Comparison of ENCODE assay signal across 9 mouse cellular contexts in genomic region chr2:132497412-132498135, GRCm38 (mm10).
DNase-seq lines count a peak whose midpoint lies in the region; ATAC-seq and TF ChIP-seq lines count a peak whose summit lies in the region.
"Had no signal": no experiment of that assay in that cellular context is flagged by ENCODE, and none has a peak within 500 bp of the region (broad histone marks: within the 10 kb centered on the region; RNA-seq: fewer than 3 reads in every experiment).

No protein-coding gene starts in this region.

- no peak overlapping the region for H3K27ac ChIP-seq in embryonic facial prominence, embryonic 11.5 days (replicated peaks; ENCODE audit: low read depth, low read length)
- H3K27ac ChIP-seq in embryonic facial prominence, embryonic 10.5 days (replicated peaks), result no peak overlapping the region
- no peak overlapping the region for H3K27ac ChIP-seq in lung, embryonic 16.5 days (ENCODE audit: low read length)
- H3K27ac ChIP-seq in embryonic fibroblast, embryonic 13.5 days (ENCODE audit: insufficient read depth, low read length), result peak overlapping the region; percentile 98
- no peak overlapping the region for H3K27ac ChIP-seq in midbrain, postnatal 0 days (ENCODE audit: low read depth, low read length)
- no peak overlapping the region for H3K27ac ChIP-seq in cerebellum, adult 2 months (ENCODE audit: insufficient read depth, low read length)
- H3K27ac ChIP-seq: kidney, embryonic 15.5 days had no signal

- no peak overlapping the region for H3K4me3 ChIP-seq in embryonic facial prominence, embryonic 11.5 days (ENCODE audit: low read depth, low read length)
- no peak overlapping the region for H3K4me3 ChIP-seq in embryonic facial prominence, embryonic 10.5 days
- H3K4me3 ChIP-seq in lung, embryonic 16.5 days (ENCODE audit: low read length), result no peak overlapping the region
- no peak overlapping the region for H3K4me3 ChIP-seq in lung, adult 2 months (replicated peaks; ENCODE audit: extremely low read depth, low read depth, low read length)
- no peak overlapping the region for H3K4me3 ChIP-seq in embryonic fibroblast, embryonic 13.5 days (ENCODE audit: insufficient read depth, low read length)
- H3K4me3 ChIP-seq in midbrain, postnatal 0 days (ENCODE audit: low read depth, low read length), result no peak overlapping the region
- H3K4me3 ChIP-seq in cerebellum, adult 2 months (replicated peaks; ENCODE audit: insufficient read depth, low read depth, low read length), result no peak overlapping the region
- H3K4me3 ChIP-seq: kidney, embryonic 15.5 days had no signal

- DNase-seq in embryonic facial prominence, embryonic 11.5 days (ENCODE audit: low spot score), result peak; percentile 49
- DNase-seq in embryonic facial prominence, embryonic 10.5 days (ENCODE audit: low spot score), result no peak
- DNase-seq in lung, adult 2 months, result no peak
- DNase-seq in midbrain, postnatal 0 days (ENCODE audit: low spot score), result peak; percentile 78
- DNase-seq in frontal cortex, postnatal 25 days (ENCODE audit: low spot score in 2 of 2), result no peak
- DNase-seq in cerebellum, adult 2 months, result no peak

- no peak overlapping the region for H3K9ac ChIP-seq in embryonic facial prominence, embryonic 11.5 days (replicated peaks; ENCODE audit: low read length)
- no peak overlapping the region for H3K9ac ChIP-seq in lung, embryonic 16.5 days (ENCODE audit: low read length)
- H3K9ac ChIP-seq in midbrain, postnatal 0 days (replicated peaks; ENCODE audit: low read length, poor library complexity, severe bottlenecking), result no peak overlapping the region
- H3K9ac ChIP-seq: kidney, embryonic 15.5 days had no signal

- 0 out of 2 replicates have a peak, but pooled peaks have one; percentile 59 for ATAC-seq in embryonic facial prominence, embryonic 11.5 days (replicated peaks; ENCODE audit: insufficient number of reproducible peaks, low FRiP score, low TSS enrichment, low read depth)
- 0 out of 2 replicates have a peak, but pooled peaks have one; percentile 41 for ATAC-seq in lung, embryonic 16.5 days (ENCODE audit: low read depth)
- peak; percentile 84 for ATAC-seq in midbrain, postnatal 0 days (ENCODE audit: low FRiP score)

- no peak for TF ChIP-seq CTCF in lung, adult 2 months (IDR thresholded peaks at IDR 0.05; ENCODE audit: insufficient read depth, low read length)
- TF ChIP-seq CTCF in embryonic fibroblast, embryonic 13.5 days (IDR thresholded peaks at IDR 0.05; ENCODE audit: borderline replicate concordance, insufficient read depth, low read length), result no peak
- TF ChIP-seq CTCF in midbrain, postnatal 0 days (IDR thresholded peaks at IDR 0.05), result peak; percentile 87
- no peak for TF ChIP-seq CTCF in cerebellum, adult 2 months (IDR thresholded peaks at IDR 0.05; ENCODE audit: borderline replicate concordance, insufficient read depth, low read depth, low read length)

- no peak overlapping the region for H3K4me2 ChIP-seq in embryonic facial prominence, embryonic 11.5 days (ENCODE audit: low read depth, low read length)
- H3K4me2 ChIP-seq in lung, embryonic 16.5 days (ENCODE audit: low read depth, low read length), result no peak overlapping the region
- H3K4me2 ChIP-seq in midbrain, postnatal 0 days (ENCODE audit: low read depth, low read length, poor library complexity, severe bottlenecking), result no peak overlapping the region
- H3K4me2 ChIP-seq: kidney, embryonic 15.5 days had no signal

- H3K4me1 ChIP-seq in embryonic facial prominence, embryonic 11.5 days (ENCODE audit: control insufficient read depth, insufficient read depth, low read length), result no peaks in the 10 kb centered on the region
- H3K4me1 ChIP-seq in embryonic facial prominence, embryonic 10.5 days, result no peaks in the 10 kb centered on the region
- no peaks in the 10 kb centered on the region for H3K4me1 ChIP-seq in lung, embryonic 16.5 days (replicated peaks; ENCODE audit: control insufficient read depth, insufficient read depth, low read length)
- H3K4me1 ChIP-seq in lung, adult 2 months (ENCODE audit: control insufficient read depth, insufficient read depth, low read length), result no peaks in the 10 kb centered on the region
- peaks cover 4% of the 10 kb centered on the region; the same call in 1 of the 2 replicates for H3K4me1 ChIP-seq in embryonic fibroblast, embryonic 13.5 days (ENCODE audit: control insufficient read depth, insufficient read depth, low read length)
- no peaks in the 10 kb centered on the region for H3K4me1 ChIP-seq in midbrain, postnatal 0 days (ENCODE audit: insufficient read depth, low read length)
- no peaks in the 10 kb centered on the region for H3K4me1 ChIP-seq in cerebellum, adult 2 months (ENCODE audit: control insufficient read depth, insufficient read depth, low read length)
- H3K4me1 ChIP-seq: kidney, embryonic 15.5 days had no signal

- TF ChIP-seq POLR2A in lung, adult 2 months (IDR thresholded peaks at IDR 0.05; ENCODE audit: borderline replicate concordance, extremely low read depth, low read depth, low read length), result no peak
- no peak for TF ChIP-seq POLR2A in embryonic fibroblast, embryonic 13.5 days (IDR thresholded peaks at IDR 0.05; ENCODE audit: low read depth, low read length)
- no peak for TF ChIP-seq POLR2A in cerebellum, adult 2 months (IDR thresholded peaks at IDR 0.05; ENCODE audit: borderline replicate concordance, insufficient read depth, low read length)

- H3K9me3 ChIP-seq in embryonic facial prominence, embryonic 11.5 days (replicated peaks; ENCODE audit: control insufficient read depth, low read length), result no peaks in the 10 kb centered on the region
- H3K9me3 ChIP-seq in embryonic facial prominence, embryonic 10.5 days, result no peaks in the 10 kb centered on the region
- no peaks in the 10 kb centered on the region for H3K9me3 ChIP-seq in lung, embryonic 16.5 days (ENCODE audit: control insufficient read depth, low read length)
- H3K9me3 ChIP-seq in midbrain, postnatal 0 days (ENCODE audit: low read length), result no peaks in the 10 kb centered on the region
- H3K9me3 ChIP-seq: kidney, embryonic 15.5 days had no signal

- H3K27me3 ChIP-seq in embryonic facial prominence, embryonic 11.5 days (ENCODE audit: control insufficient read depth, insufficient read depth, low read length), result no peaks in the 10 kb centered on the region
- no peaks in the 10 kb centered on the region for H3K27me3 ChIP-seq in embryonic facial prominence, embryonic 10.5 days (replicated peaks; ENCODE audit: low read depth, poor library complexity, severe bottlenecking)
- H3K27me3 ChIP-seq in lung, embryonic 16.5 days (ENCODE audit: control insufficient read depth, insufficient read depth, low read depth, low read length), result no peaks in the 10 kb centered on the region
- H3K27me3 ChIP-seq in midbrain, postnatal 0 days (ENCODE audit: insufficient read depth, low read length), result no peaks in the 10 kb centered on the region
- H3K27me3 ChIP-seq in cerebellum, adult 2 months (ENCODE audit: control insufficient read depth, insufficient read depth, low read length), result no peaks in the 10 kb centered on the region
- H3K27me3 ChIP-seq: kidney, embryonic 15.5 days had no signal

- H3K36me3 ChIP-seq in embryonic facial prominence, embryonic 11.5 days (replicated peaks; ENCODE audit: control insufficient read depth, insufficient read depth, low read depth, low read length), result no peaks in the 10 kb centered on the region
- H3K36me3 ChIP-seq in embryonic facial prominence, embryonic 10.5 days (replicated peaks), result no peaks in the 10 kb centered on the region
- no peaks in the 10 kb centered on the region for H3K36me3 ChIP-seq in lung, embryonic 16.5 days (ENCODE audit: control insufficient read depth, insufficient read depth, low read length)
- no peaks in the 10 kb centered on the region for H3K36me3 ChIP-seq in midbrain, postnatal 0 days (ENCODE audit: insufficient read depth, low read length)
- H3K36me3 ChIP-seq: kidney, embryonic 15.5 days had no signal

- 82% methylated on average over 7 of the region's 7 CpGs for WGBS in embryonic facial prominence, embryonic 11.5 days
- WGBS in embryonic facial prominence, embryonic 10.5 days, result 88% methylated on average over 7 of the region's 7 CpGs
- 75% methylated on average over 7 of the region's 7 CpGs for WGBS in lung, embryonic 16.5 days
- WGBS in lung, adult 2 months, result 78% methylated on average over 7 of the region's 7 CpGs
- 79% methylated on average over 7 of the region's 7 CpGs for WGBS in midbrain, postnatal 0 days
- 79% methylated on average over 7 of the region's 7 CpGs for WGBS in cerebellum, adult 2 months

Comparison
In these comparisons a context has a peak if more than half of its experiments do, and no peak if none do; other contexts are left out.
1. DNase-seq: peak in embryonic facial prominence, embryonic 11.5 days (single experiment) and midbrain, postnatal 0 days (single experiment); none in embryonic facial prominence, embryonic 10.5 days (single experiment), lung, adult 2 months (single experiment), frontal cortex, postnatal 25 days (0 of 2) and cerebellum, adult 2 months (0 of 2).
2. Peak in every context shown above with its lines, with median percentiles within 50 percentile points of each other: ATAC-seq.